Mouse (Mus musculus) urinary bladder, adult 2 months (tissue): ENCODE measurements at regions not wholly inside any gene's neighbourhood (a gene's known extent, or its start where the extent isn't known, plus 50 kb on each side); places are given as distances from the start of the nearest gene placed in this dataset.

ENCODE experiments used
- DNase-seq: peaks from one replicate; pipeline ENCODE4 v3.0.0; 2022; ENCODE audit warnings: low spot score

- DNase-seq = no peak
These were observed 494.1 kb downstream of the Lmo4 start for GRCm38 (mm10) chr3:143710805-143711469.

- DNase-seq = no peak
These were observed 498.3 kb downstream of the Lmo4 start for GRCm38 (mm10) chr3:143706679-143707078.

GRCm38 (mm10) chr3:143694817-143695216 is 510.2 kb downstream of the Lmo4 start:
- no peak for DNase-seq

GRCm38 (mm10) chr3:143685742-143686141 is 519.3 kb downstream of the Lmo4 start:
- DNase-seq = no peak

- DNase-seq = no peak
These were observed 526.8 kb downstream of the Lmo4 start for GRCm38 (mm10) chr3:143678186-143678585.

GRCm38 (mm10) chr3:143674855-143675254 is 530.2 kb downstream of the Lmo4 start:
- no peak for DNase-seq

GRCm38 (mm10) chr3:143674446-143674845 is 530.6 kb downstream of the Lmo4 start:
- no peak for DNase-seq

- DNase-seq = no peak
These were observed 542.9 kb downstream of the Lmo4 start for GRCm38 (mm10) chr3:143662041-143662685.

- no peak for DNase-seq
These were observed 545.5 kb downstream of the Lmo4 start for GRCm38 (mm10) chr3:143659421-143659978.

- no peak for DNase-seq
These were observed 557.8 kb downstream of the Lmo4 start for GRCm38 (mm10) chr3:143647237-143647636.

GRCm38 (mm10) chr3:143646836-143647235 is 558.2 kb downstream of the Lmo4 start:
- DNase-seq = no peak

GRCm38 (mm10) chr3:143633036-143633435 is 572.0 kb downstream of the Lmo4 start:
- no peak for DNase-seq

GRCm38 (mm10) chr3:143631183-143631582 is 573.8 kb downstream of the Lmo4 start:
- no peak for DNase-seq

- no peak for DNase-seq
These were observed 580.1 kb downstream of the Lmo4 start for GRCm38 (mm10) chr3:143624906-143625305.

- DNase-seq = no peak
These were observed 582.7 kb downstream of the Lmo4 start for GRCm38 (mm10) chr3:143622275-143622674.

- no peak for DNase-seq
These were observed 585.9 kb downstream of the Lmo4 start for GRCm38 (mm10) chr3:143619125-143619524.

- DNase-seq = no peak
These were observed 590.1 kb downstream of the Lmo4 start for GRCm38 (mm10) chr3:143614895-143615294.

GRCm38 (mm10) chr3:143614004-143614403 is 591.0 kb downstream of the Lmo4 start:
- DNase-seq = no peak

- DNase-seq = no peak
These were observed 595.3 kb downstream of the Lmo4 start for GRCm38 (mm10) chr3:143609673-143610072.

- DNase-seq = peak; percentile 29
These were observed 605.9 kb downstream of the Lmo4 start for GRCm38 (mm10) chr3:143599120-143599519.

GRCm38 (mm10) chr3:143596949-143597593 is 607.9 kb downstream of the Lmo4 start:
- DNase-seq = no peak

- no peak for DNase-seq
These were observed 608.9 kb downstream of the Lmo4 start for GRCm38 (mm10) chr3:143596011-143596683.
